Mouse (Mus musculus) E14TG2a.4 (cell line): ENCODE results near the gene Ddc.

Experiments used
- H3K27me3 ChIP-seq: 2 replicates; pipeline ENCODE4 v1.6.1; 2014; ENCODE audit warnings: low read length, control low read depth; ENCODE audit not compliant: insufficient read depth
- H3K36me3 ChIP-seq: 2 replicates; pipeline ENCODE4 v1.6.1; 2014; ENCODE audit warnings: low read length, control low read depth; ENCODE audit not compliant: insufficient read depth
- H3K4me1 ChIP-seq: replicated peaks from 2 replicates; pipeline ENCODE4 v1.6.1; 2014; ENCODE audit warnings: low read depth, low read length, control low read depth
- H3K4me3 ChIP-seq: replicated peaks from 2 replicates; pipeline ENCODE4 v1.5.1; 2014; ENCODE audit warnings: mild to moderate bottlenecking, low read length
- H3K9me3 ChIP-seq: 2 replicates; pipeline ENCODE4 v1.6.1; 2014; ENCODE audit warnings: low read length, control low read depth
- CTCF ChIP-seq: conservative IDR thresholded peaks from 2 replicates; pipeline ENCODE4 v1.5.1; 2014; ENCODE audit warnings: low read length
- NANOG ChIP-seq: IDR thresholded peaks from 2 replicates; pipeline ENCODE4 v1.6.1; 2014; ENCODE audit warnings: borderline replicate concordance, low read length, mixed read lengths
- POU5F1 ChIP-seq: IDR thresholded peaks from 2 replicates; pipeline ENCODE4 v1.6.1; 2014; ENCODE audit warnings: low read length, borderline replicate concordance

Gene Ddc

DNA sequence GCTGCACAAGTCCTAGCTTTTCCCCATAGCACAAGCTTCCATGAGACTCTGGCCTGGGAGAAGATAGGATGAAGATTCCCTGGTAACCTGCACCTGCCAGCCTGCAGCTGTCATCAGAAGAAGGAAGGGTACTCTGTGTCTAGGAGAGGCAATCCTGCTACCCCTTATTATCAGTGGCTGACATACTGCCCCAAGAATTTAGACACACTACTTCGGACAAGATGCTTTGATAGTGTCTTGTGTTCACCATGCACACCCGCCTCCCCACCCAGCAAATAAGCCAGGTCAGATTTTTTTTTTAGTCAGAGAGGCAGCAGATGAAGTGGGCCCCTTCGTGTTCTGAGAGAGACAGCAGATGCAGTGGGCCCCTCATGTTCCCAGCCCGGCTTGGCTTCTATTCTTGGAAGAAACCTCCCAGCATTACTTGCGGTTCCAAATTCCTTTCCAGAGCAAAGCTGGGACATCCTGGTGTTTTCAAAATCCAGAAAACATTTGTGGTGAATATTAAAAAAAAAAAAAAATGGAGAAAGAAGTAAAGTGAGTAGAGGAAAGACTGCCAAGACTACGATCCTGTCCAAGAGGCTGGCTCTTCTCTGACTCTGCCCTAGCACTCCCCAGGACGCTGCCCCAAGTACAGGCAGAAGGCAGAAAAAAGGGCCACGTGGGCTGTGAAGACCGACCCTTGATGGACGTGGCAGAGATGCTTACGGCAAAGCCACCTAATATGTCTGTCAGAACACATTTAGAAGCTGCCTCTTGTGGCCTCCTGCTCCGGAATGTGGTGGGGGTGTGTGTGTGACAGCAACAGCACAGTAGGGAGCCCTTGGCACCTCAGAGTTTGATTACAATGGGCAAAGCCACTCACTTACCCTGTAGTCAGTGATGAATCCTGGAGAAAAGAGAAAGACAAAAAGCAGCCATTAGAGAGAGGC is 73.7 kb downstream of the Ddc start:
- no peak for TF ChIP-seq NANOG
- no peak for TF ChIP-seq POU5F1
- H3K9me3 ChIP-seq: peaks cover 51% of the 10 kb centered on the region
- H3K36me3 ChIP-seq: peaks cover 30% of the 10 kb centered on the region
- H3K27me3 ChIP-seq: no peaks in the 10 kb centered on the region
- no peak overlapping the region for H3K4me3 ChIP-seq
- peaks cover 55% of the 10 kb centered on the region for H3K4me1 ChIP-seq

DNA sequence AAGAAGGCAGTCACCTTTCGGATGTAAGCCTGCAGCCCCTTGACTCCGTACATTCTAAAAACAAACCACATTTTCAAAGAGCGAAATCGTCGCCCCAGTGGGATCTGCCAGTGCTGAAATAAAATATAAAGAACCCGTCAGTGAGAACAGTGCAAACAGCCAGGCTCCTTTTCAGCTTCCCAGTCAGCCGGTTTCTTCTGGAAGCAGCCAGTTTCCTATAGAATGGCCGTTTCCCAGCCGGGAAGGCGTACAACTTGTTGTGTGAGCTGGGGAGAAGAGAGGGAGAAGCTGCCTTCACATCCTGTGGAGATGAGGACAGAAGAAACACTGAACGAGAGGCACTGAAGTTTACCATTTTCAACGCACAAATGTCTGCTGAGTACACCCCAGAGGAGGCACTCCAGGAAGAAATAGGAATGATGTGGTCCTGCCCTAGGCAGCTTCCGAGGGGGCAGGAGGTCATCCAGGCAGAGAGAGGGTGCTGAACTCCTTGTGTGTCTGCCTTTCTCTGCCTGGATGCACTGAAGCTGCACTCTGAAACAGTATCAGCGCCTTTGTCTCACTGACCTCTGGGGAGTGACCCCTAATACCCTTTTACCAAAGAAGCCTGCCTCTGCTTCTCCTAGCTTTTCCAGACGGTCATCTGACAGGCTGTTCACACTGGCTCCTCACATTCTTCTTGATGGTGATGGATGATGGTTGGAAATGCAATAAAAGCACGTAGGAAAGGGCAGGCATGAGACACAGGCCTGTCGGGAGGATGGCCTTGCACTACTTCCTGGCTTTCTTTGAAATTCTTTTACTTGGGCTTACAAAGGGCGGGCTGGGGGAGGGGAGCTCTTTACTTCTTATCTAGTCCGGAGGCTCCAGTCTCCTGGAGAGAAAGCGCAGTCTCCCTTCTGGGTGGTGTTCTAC is 75.5 kb downstream of the Ddc start:
- no peaks in the 10 kb centered on the region for H3K27me3 ChIP-seq
- peaks cover 37% of the 10 kb centered on the region for H3K9me3 ChIP-seq
- H3K36me3 ChIP-seq: peaks cover 35% of the 10 kb centered on the region
- peak overlapping the region; percentile 63 for H3K4me3 ChIP-seq
- TF ChIP-seq CTCF: no peak
- TF ChIP-seq POU5F1: no peak
- TF ChIP-seq NANOG: peak; percentile 58; the same call in 1 of the 2 replicates
- peaks cover 43% of the 10 kb centered on the region for H3K4me1 ChIP-seq

DNA sequence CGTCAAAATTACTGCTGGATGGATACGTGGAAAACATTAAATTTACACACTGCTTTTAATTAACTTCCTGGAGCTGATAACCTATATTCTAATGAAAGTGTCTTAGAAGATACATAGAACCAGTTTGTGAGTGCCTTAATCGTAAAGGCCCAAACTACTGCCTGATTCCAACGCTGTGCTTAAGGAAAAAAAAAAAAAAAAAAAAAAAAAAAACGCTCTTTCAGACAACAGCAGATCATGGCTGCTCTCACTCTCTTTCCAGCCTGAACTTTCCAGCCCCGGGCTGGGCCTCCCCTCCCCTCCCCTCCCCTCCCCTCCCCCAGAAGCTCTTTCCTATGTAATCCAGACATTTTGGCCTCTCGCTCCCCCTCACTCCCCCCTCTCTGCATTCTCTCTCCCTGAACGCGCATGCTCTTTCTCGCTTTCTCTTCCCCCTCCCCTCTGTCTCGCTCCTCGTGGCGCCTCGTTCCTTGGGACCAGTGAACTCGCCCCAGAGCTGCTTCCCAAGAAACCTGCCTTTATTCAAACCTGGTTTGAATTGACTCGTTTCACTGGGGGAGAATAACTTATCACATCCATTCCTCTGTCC is 76.5 kb downstream of the Ddc start:
- H3K4me3 ChIP-seq: peak overlapping the region; percentile 63
- no peaks in the 10 kb centered on the region for H3K27me3 ChIP-seq
- peaks cover 28% of the 10 kb centered on the region for H3K9me3 ChIP-seq
- peaks cover 43% of the 10 kb centered on the region for H3K4me1 ChIP-seq
- H3K36me3 ChIP-seq: peaks cover 27% of the 10 kb centered on the region
- TF ChIP-seq POU5F1 (no peak), CTCF (no peak), NANOG (no peak)

DNA sequence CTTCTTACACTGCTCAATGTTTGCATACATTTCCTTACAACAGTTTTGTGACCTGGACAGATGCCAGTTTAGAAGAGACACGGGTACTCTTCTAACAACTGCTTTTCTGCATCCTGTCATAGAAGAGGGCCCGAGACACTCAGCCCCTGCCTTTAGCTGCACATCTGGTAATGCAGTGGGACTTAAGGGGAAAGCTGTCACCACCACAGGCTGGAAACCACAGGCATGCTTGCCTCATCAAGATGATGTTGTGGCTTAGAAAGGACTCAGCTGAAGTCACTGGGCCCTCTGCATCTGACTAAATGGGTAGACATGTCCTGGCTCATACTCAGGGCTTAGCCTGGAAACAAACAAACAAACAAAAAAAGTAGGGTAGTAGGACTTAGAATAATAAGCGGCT is 77.2 kb downstream of the Ddc start:
- Histone ChIP-seq H3K4me1 (peaks cover 43% of the 10 kb centered on the region), H3K4me3 (peak overlapping the region; percentile 33; the same call in 1 of the 2 replicates), H3K9me3 (peaks cover 20% of the 10 kb centered on the region), H3K36me3 (peaks cover 20% of the 10 kb centered on the region), H3K27me3 (no peaks in the 10 kb centered on the region)
- no peak for TF ChIP-seq POU5F1
- no peak for TF ChIP-seq NANOG
- TF ChIP-seq CTCF: no peak

DNA sequence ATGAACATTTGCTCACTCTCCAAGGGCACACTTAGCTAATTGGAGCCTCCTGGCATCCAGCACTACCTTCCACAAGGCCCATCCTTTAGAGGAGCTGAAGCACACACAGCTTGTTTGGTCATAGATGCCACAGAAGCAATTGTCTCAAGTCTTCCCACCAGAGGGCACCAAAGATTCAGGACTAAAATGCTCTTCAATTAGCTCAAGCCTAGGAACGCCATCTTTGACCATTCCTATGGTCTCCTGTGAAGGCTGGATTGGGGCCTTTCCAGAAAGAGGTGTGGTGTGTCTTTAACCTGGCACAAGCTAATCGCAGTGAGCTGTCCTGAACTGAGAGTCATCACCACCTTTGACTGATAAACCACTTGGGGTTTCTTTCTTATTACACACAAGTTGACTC is 77.7 kb downstream of the Ddc start:
- peaks cover 16% of the 10 kb centered on the region for H3K9me3 ChIP-seq
- TF ChIP-seq POU5F1 (no peak), NANOG (no peak), CTCF (peak; percentile 68)
- H3K4me3 ChIP-seq: no peak overlapping the region
- peaks cover 15% of the 10 kb centered on the region for H3K36me3 ChIP-seq
- no peaks in the 10 kb centered on the region for H3K27me3 ChIP-seq
- H3K4me1 ChIP-seq: peaks cover 42% of the 10 kb centered on the region

DNA sequence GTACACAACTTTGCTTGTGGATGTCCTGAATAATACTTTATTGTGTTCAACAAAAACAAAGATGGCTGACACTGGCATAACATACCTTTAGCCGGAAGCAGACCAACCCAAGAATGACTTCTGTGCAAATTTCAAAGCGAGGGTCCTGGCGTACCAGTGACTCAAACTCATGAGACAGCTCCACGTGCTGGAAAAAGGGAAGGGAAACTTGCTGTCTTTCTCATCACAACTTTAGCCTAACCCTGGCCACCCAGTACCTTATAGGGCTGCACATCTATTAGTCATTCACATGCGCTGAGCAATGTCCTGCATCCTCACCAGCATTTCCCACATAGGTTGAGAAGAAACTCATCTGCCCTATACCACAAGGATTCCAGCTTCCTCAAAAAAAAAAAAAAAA is 78.7 kb downstream of the Ddc start:
- Histone ChIP-seq H3K9me3 (peaks cover 5% of the 10 kb centered on the region), H3K4me3 (no peak overlapping the region), H3K27me3 (no peaks in the 10 kb centered on the region), H3K36me3 (peaks cover 16% of the 10 kb centered on the region), H3K4me1 (peaks cover 33% of the 10 kb centered on the region)
- TF ChIP-seq CTCF (no peak), NANOG (no peak), POU5F1 (no peak)

DNA sequence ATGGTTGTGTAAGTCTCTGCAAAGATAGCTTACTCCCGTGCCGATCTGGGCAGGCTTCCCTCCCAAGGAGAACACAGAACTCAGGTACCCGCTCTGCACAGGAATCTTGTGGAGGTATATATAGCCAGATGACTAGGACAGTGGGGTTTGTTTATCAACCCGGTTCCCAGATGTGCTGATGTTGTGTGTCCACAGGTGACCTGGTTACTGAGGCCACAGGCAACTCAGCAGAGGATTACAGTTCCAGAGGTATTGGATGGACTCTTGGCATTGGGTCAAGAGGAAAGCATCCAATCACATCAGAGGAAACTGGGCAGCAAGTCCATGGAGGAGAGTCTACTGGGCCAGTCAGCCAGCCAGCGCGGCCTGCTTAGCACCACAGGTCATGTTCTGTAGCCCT is 79.1 kb downstream of the Ddc start:
- H3K36me3 ChIP-seq: peaks cover 16% of the 10 kb centered on the region
- H3K4me3 ChIP-seq: no peak overlapping the region
- H3K9me3 ChIP-seq: peaks cover 1% of the 10 kb centered on the region
- TF ChIP-seq NANOG: no peak
- TF ChIP-seq POU5F1: no peak
- TF ChIP-seq CTCF: no peak
- H3K27me3 ChIP-seq: no peaks in the 10 kb centered on the region
- peaks cover 29% of the 10 kb centered on the region for H3K4me1 ChIP-seq

DNA sequence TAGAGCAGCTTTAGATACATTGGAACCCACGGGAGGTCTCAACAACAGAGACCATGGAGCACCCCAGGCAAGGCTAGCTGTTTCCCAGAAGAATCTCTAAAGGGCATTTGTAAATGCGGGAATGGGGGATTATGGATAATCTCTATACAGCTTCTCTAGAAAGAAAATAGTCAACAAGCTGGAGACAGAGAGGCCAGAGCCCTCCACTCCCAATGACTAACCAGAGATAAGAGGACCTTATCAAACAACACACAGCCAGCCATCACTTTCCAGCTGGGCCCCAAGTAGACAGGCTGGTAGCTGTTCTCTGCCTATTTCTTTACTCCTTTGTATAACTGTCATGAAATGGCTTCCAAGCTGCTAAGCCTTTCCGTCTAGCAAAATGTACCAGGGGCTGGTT is 82.2 kb downstream of the Ddc start:
- H3K4me1 ChIP-seq: peaks cover 28% of the 10 kb centered on the region
- TF ChIP-seq CTCF (no peak), POU5F1 (no peak), NANOG (no peak)
- H3K9me3 ChIP-seq: no peaks in the 10 kb centered on the region
- H3K27me3 ChIP-seq: no peaks in the 10 kb centered on the region
- H3K36me3 ChIP-seq: peaks cover 16% of the 10 kb centered on the region
- no peak overlapping the region for H3K4me3 ChIP-seq
